Mouse (Mus musculus): Measurements from ENCODE around the gene Tnfaip8l2.

Gene Tnfaip8l2

GRCm38 (mm10) chr3:95141952-95142616, at the start of gene Tnfaip8l2:
Tnfaip8l2 (minus strand) TSS chr3:95142360.
- DNase-seq (ENCODE audit: low read depth, low spot score), result peak; percentile 77

GRCm38 (mm10) chr3:95186888-95187287, 44.7 kb upstream of the Tnfaip8l2 start:
- no peak for DNase-seq (ENCODE audit: low read depth, low spot score)

GRCm38 (mm10) chr3:95186100-95186499, 43.9 kb upstream of the Tnfaip8l2 start:
- no peak for DNase-seq (ENCODE audit: low read depth, low spot score)

DNA sequence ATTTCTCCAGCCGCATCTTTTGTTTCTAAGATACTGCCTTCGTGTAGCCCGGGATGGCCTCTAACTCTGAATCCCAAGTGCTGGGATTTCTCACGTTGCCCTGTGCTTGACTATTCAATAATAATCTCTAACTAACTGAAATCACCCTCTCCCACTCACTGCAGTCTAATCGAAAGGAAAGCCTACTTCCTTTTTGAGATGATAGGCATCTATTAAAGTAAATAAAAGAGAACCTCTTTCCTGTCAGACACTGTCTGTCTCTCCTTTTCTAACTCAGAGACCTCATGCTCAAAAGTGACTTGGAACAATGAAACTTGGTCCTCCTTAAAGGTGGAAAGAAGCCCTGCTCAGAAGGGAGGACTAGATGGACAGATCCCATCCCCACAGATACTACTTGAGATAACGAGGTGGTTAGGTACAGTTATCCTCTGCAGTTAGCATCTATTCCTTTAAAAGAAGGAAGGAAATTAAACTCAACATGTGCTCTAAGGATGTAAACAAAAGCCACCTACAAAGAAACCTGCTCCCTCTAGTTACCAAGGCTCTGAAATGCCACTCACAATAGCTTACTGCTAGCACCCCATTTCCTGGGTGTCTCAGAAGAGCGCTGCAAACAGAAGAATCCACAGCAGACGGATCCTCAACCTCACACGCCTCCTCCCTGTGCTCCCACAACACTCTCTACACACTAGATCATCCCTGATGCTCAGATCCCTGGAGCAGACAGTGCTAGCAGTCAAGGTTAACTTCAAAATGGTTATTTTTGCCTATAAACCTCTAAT, 42.8 kb upstream of the Tnfaip8l2 start:
- DNase-seq (ENCODE audit: low read depth, low spot score), result peak; percentile 43

GRCm38 (mm10) chr3:95181841-95182240, 39.7 kb upstream of the Tnfaip8l2 start:
- no peak for DNase-seq (ENCODE audit: low read depth, low spot score)

DNA sequence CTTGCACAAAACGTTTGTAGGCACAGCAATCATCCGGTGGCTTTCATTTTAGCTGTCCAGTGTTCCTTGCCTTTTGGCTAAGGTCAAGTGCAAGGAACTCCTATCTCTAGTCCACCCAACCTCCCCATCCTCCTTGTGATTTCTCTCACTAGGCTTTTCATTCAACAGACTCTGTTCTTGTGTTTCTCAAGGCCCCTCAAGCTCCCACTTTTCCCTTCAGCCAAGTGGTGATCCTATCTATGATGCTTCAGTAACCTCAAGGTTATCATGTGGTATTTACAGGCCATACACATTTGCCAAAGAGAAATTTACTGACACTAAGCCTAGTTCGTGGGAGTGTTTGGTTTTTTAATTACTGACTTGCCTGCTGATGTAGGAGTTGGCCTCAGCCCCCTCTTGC, 37.7 kb upstream of the Tnfaip8l2 start:
- no peak for DNase-seq (ENCODE audit: low read depth, low spot score)

DNA sequence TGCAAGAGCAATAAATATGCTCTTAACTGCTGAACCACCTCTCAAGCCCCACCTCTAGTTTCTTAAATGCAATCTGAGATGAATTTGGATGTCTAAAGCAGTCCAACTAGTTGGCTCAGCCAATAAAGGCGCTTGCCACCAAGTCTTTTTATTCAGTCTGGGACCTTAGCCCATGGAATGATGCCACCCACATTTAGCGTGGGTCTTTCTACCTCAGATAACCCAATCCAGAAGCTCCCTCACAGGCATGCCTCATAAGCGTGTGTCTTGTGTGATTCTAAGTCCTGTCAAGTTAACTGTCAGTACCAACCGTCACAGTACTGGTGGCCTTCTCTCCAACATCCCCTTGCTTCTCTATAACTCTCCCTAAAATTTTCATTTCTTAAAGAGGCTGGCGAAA, 36.8 kb upstream of the Tnfaip8l2 start:
- DNase-seq (ENCODE audit: low read depth, low spot score), result no peak

- DNase-seq (ENCODE audit: low read depth, low spot score), result no peak
Measured at GRCm38 (mm10) chr3:95177583-95177982, 35.4 kb upstream of the Tnfaip8l2 start.

- no peak for DNase-seq (ENCODE audit: low read depth, low spot score)
Measured at GRCm38 (mm10) chr3:95176500-95176899, 34.3 kb upstream of the Tnfaip8l2 start.

GRCm38 (mm10) chr3:95174011-95174592, 31.9 kb upstream of the Tnfaip8l2 start:
- peak; percentile 81 for DNase-seq (ENCODE audit: low read depth, low spot score)

GRCm38 (mm10) chr3:95173256-95173949, 31.2 kb upstream of the Tnfaip8l2 start:
- DNase-seq (ENCODE audit: low read depth, low spot score), result no peak

DNA sequence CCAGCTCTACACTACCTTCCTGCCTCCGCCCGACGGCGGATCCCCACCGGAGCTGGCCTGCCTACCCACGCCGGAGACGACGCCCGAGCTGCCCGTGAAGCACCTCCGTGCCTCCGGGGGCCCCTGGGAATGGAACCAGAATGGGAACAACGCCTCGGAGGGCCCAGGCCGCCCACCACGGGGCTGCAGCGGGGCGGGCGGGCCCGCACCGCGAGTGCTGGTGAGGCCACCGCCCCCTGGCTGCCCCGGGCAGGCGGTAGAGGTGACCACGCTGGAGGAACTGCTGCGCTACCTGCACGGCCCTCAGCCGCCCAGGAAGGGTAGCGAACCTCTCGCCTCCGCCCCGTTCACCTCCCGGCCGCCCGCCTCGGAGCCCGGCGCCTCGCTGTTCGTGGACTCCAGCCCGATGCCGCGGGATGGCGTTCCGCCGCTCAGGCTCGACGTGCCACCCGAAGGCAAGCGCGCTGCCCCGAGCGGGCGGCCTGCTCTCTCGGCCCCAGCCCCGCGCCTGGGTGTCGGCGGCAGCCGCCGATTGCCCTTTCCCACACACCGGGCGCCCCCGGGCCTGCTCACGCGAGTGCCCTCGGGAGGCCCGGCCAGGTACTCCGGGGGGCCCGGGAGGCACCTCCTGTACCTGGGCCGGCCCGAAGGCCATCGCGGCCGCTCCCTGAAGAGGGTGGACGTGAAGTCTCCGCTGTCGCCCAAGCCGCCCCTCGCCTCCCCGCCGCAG, 30.5 kb upstream of the Tnfaip8l2 start:
- no peak for DNase-seq (ENCODE audit: low read depth, low spot score)

DNA sequence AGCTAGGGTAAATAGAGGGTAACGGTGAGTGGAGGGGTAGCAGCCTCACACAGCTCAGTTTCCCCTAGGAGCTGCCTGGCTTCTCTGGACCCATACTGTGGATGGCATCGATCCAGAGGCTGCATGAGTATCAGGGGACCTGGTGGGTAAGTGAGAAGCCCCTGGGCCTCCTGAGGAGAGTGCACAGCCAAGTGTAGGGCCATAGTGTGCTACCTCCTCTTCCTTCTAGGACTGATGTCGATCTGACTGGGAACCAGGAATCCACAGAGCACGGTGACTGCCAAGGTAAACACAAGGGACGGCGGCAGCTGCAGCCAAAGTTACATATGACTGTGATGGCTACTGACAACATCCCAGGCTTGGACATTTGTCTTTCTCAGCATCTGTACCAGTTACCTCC, 28.9 kb upstream of the Tnfaip8l2 start:
- DNase-seq (ENCODE audit: low read depth, low spot score), result no peak

DNA sequence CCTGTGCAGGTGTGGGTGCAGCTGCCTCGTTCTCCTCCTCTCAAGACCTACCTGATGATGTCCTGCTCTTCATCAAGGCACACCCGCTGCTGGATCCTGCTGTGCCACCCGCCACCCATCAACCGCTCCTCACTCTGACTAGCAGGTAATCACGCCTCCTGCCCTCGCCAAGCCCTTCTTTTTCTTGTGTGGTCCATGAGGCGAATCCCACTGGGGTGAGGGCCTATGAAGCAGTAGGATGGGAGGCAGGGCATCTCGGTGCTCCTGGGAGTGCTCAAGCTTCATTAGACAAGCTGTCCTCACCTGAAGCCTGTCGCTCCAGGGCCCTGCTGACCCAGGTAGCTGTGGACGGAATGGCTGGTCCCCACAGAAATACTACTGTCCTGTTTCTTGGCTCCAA, 27.8 kb upstream of the Tnfaip8l2 start:
- DNase-seq (ENCODE audit: low read depth, low spot score), result no peak

DNA sequence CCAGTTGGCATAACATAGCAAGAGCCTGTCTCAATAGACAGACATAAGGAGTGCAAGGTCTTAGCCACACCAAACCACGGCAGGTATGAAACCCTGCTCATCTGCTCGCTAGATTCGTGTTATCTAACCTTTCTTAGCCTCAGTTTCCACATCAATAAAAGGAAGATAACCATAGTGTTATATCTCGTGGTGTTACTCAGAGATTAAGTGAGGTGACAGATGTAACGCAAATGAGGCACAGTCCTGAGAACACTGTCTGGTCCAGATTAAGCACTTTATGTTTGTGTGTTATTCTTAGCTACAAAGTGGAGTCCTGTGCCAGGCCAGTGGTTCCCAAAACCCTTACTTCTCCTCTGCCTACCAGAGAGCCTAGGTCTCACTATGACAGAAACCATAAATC, 22.7 kb upstream of the Tnfaip8l2 start:
- no peak for DNase-seq (ENCODE audit: low read depth, low spot score)

DNA sequence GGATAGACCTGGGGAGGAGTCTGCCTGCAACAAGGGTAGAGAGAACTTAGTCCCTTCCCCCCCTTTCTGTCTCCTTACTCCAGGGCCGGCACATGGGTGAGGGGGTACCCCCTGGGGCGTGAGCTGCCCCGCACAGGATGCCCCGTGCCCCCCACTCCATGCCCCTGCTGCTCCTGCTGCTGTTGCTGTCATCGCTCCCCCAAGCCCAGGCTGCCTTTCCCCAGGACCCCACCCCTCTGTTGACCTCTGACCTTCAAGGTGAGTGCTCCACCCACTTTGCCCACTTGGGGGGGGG, 22.0 kb upstream of the Tnfaip8l2 start:
- no peak for DNase-seq (ENCODE audit: low read depth, low spot score)

GRCm38 (mm10) chr3:95163419-95164255, 21.5 kb upstream of the Tnfaip8l2 start:
- DNase-seq (ENCODE audit: low read depth, low spot score), result no peak

DNA sequence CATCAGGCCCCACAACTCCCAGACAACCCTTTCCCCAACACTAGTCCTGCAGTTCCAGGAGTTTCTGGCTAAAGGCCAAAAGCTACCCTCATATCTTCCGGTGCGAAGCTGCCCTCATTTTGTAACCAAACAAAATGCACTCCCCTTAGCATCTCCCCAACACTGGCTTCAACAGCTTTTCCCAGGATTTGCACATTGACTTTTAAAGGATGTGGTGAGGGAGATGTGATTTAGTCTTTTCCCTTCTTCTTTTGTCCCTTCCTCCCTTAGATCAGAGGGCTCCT, 20.1 kb upstream of the Tnfaip8l2 start:
- no peak for DNase-seq (ENCODE audit: low read depth, low spot score)

- DNase-seq (ENCODE audit: low read depth, low spot score), result no peak
Measured at GRCm38 (mm10) chr3:95161618-95162344, 19.6 kb upstream of the Tnfaip8l2 start.

DNA sequence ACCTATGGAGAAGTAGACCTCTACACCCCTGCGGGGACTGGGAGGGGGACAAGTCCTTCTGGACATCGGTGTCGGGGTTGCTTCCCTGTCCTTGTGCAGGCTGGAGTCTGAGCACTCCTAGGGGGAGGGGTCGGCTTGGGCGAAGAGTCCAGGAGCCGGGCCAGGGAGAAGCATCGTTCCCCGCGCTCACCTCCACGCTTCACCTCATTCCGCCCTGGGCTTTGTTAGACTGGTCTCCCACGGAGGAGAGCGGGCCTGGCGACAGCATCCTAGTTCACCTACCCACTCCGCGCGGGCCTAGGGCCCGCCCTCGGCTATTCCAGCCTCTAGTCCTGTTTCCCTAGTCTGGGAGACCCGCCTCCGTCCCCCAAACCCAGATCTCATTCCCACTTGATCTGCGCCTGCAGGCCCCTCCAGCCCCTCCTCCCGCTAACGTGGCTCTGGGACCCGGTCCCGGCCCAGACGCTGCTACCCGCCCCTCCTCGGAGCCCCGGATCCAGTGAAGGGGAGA, 18.9 kb upstream of the Tnfaip8l2 start:
- no peak for DNase-seq (ENCODE audit: low read depth, low spot score)

Measured in CD4-positive helper T cell, adult 2 months (primary cell).